Mouse (Mus musculus) midbrain, embryonic 12.5 days (tissue): Measurements from ENCODE around the gene Hist1h2bf. TPM values are rescaled to one million over a fixed set of nuclear protein-coding genes. Genes with fewer than 3 reads are reported as not detected.
"Not testable (repeated sequence)": the region's sequence is repeated elsewhere in the genome, so short reads cannot be mapped to it uniquely, and the experiment has no call there.

Source experiments
- ATAC-seq: fragments of 200-750 bp; cut with Nextera tagmentation; 2 replicates; pipeline ENCODE4 v1.8.0; 2017; ENCODE audit warnings: low read depth, moderate TSS enrichment, moderate library complexity; ENCODE audit not compliant: low FRiP score
- H3K27ac ChIP-seq: fragments of 300-500 bp; sonication (generic); replicated peaks from 2 replicates; pipeline ENCODE4 v1.5.1; 2016; ENCODE audit warnings: mild to moderate bottlenecking
- H3K27me3 ChIP-seq: fragments of 300-500 bp; sonication (generic); 2 replicates; pipeline ENCODE4 v1.6.1; 2016; ENCODE audit warnings: mild to moderate bottlenecking
- H3K36me3 ChIP-seq: fragments of 300-500 bp; sonication (generic); 2 replicates; pipeline ENCODE4 v1.6.1; 2016
- H3K4me1 ChIP-seq: fragments of 300-500 bp; sonication (generic); 2 replicates; pipeline ENCODE4 v1.6.1; 2016
- H3K4me2 ChIP-seq: fragments of 300-500 bp; sonication (generic); replicated peaks from 2 replicates; pipeline ENCODE4 v1.6.1; 2016; ENCODE audit warnings: mild to moderate bottlenecking, moderate library complexity
- H3K4me3 ChIP-seq: fragments of 300-500 bp; sonication (generic); 2 replicates; pipeline ENCODE4 v1.5.1; 2016; ENCODE audit warnings: mild to moderate bottlenecking
- H3K9ac ChIP-seq: fragments of 300-500 bp; sonication (generic); replicated peaks from 2 replicates; pipeline ENCODE4 v1.6.1; 2016; ENCODE audit warnings: mild to moderate bottlenecking, moderate library complexity
- H3K9me3 ChIP-seq: fragments of 300-500 bp; sonication (generic); 2 replicates; pipeline ENCODE4 v1.6.1; 2016; ENCODE audit warnings: mild to moderate bottlenecking
- WGBS: fragments of 180-500 bp; shearing (Covaris S2); methylation state at CpG from one replicate; pipeline ENCODE4 v1.1.7; 2016; 5-methylcytosine and 5-hydroxymethylcytosine counted together
- polyA plus RNA-seq: library from polyadenylated mRNA; unstranded; fragments of >200 nt; fragmentation: Nextera tagmentation; extraction: Ambion mirVana; gene quantifications from 2 replicates; pipeline ENCODE4 v1.2.1, GENCODE M21; 2016

The Hist1h2bf gene
- polyA plus RNA-seq, 1 experiment from 2014 or later: 4.5 TPM

DNA sequence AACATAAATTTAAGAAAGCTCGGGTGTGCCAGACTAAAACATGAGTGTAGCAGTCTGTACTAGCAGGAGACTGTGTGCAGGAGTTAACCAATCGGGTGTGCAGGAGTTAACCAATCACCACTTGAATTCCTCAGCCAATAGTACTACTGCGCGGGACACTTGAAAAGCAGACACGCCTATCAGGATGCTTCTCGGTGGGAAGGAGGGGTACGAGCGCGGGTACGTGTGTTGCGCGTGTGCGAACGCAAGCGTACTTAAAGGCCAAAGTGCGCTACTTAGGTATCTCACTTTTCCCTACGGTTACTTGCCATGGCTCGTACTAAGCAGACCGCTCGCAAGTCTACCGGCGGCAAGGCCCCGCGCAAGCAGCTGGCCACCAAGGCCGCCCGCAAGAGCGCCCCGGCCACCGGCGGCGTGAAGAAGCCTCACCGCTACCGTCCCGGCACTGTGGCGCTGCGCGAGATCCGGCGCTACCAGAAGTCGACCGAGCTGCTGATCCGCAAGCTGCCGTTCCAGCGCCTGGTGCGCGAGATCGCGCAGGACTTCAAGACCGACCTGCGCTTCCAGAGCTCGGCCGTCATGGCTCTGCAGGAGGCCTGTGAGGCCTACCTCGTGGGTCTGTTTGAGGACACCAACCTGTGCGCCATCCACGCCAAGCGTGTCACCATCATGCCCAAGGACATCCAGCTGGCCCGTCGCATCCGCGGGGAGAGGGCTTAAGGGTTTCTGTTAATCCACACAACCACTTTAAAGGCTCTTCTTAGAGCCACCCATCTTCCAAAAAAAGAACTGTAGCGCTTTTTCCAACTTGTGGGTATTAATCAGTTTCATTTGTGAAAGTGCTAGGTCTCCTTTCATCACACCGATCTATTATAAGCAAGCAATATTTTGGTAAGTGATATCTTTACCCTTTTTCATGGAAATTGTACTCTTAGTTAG lies 38.6 kb downstream of the Hist1h2bf start, which contains the start of gene Hist1h3g:
Hist1h3g (plus strand) TSS at position 286 of the 939 bp plus-strand sequence.
- not testable (repeated sequence) for H3K27me3 ChIP-seq, H3K36me3 ChIP-seq, H3K9me3 ChIP-seq
- H3K27ac ChIP-seq: peak within 1 kb of the TSS; percentile 97
- 0% methylated on average over 46 of the region's 62 CpGs for whole genome bisulfite sequencing
- peak within 1 kb of the TSS; percentile 66 for H3K4me2 ChIP-seq
- peak; percentile 92 for ATAC-seq
- peak within 1 kb of the TSS; percentile 66 for H3K9ac ChIP-seq
- H3K4me1 ChIP-seq: peaks cover 32% of the 10 kb centered on the region
- peak within 1 kb of the TSS; percentile 56 for H3K4me3 ChIP-seq

DNA sequence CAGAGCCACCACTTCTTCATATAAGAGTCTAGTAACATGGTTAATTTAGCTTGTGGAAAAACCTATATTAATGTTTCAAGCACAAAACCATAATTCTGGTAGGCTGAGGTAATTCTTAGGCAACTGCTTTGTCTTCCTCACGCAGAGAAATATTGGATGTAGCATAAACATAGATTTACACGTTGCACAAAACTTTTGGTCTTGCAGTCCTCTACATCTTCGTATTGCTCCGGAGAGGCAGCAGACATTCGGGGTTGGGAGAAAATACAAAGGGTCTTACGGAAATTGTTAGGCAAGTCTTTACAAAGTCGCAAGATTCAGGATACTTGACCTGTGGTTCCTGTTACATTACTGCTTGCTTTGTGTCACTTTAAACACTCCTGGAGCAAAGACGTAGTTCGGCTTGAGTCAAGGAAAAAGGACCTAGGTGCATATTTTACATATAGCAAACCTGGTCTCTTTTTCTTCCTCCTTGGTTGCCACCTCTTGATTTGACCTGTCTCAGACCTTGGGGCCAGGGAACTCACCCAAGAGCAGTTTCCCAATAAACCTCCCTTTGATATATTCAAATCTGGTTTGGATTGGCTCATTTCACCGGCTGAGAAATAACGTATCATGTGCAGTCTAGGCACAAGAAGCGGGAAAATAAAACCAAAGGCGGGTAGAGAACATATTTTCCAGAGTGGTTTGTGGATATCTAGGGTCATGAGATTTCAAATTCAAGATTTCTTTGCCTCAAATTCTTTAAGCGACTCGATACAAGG lies 39.4 kb downstream of the Hist1h2bf start:
- ATAC-seq: peak; percentile 3; the same call in 1 of the 2 replicates
- H3K9me3 ChIP-seq: no peaks in the 10 kb centered on the region
- H3K36me3 ChIP-seq: no peaks in the 10 kb centered on the region
- H3K4me1 ChIP-seq: peaks cover 36% of the 10 kb centered on the region
- H3K9ac ChIP-seq: peak overlapping the region; percentile 66
- peak overlapping the region; percentile 66 for H3K4me2 ChIP-seq
- H3K27ac ChIP-seq: peak overlapping the region; percentile 97
- no peaks in the 10 kb centered on the region for H3K27me3 ChIP-seq
- WGBS: under 1% methylated on average over 15 of the region's 15 CpGs
- H3K4me3 ChIP-seq: peak overlapping the region; percentile 56

DNA sequence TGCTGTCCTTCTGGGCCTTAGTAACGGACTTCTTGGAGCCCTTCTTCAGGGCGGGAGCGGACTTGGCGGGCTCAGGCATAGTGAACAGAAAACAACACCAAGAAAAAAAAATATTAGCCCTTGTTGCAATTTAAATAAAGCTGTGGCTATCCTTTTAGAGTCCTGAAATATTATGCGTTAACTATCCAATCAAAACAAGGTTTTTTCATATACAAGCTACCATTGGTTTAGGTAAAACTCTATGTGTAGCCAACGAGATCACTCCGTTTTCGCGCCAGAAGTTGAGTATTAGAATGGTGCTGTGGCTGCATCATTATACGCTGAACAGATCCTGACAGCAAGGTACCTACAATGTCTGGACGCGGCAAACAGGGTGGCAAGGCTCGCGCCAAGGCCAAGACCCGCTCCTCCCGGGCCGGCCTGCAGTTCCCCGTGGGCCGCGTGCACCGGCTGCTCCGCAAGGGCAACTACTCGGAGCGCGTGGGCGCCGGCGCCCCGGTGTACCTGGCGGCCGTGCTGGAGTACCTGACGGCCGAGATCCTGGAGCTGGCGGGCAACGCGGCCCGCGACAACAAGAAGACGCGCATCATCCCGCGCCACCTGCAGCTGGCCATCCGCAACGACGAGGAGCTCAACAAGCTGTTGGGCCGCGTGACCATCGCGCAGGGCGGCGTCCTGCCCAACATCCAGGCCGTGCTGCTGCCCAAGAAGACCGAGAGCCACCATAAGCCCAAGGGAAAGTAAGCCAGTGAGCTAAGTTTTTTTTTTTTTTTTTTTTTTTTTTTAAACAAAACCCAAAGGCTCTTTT lies 40.2 kb downstream of the Hist1h2bf start, which contains the start of gene Hist1h2af:
Hist1h2af (plus strand) TSS at position 347 of the 808 bp plus-strand sequence.
- H3K9me3 ChIP-seq, H3K36me3 ChIP-seq, H3K27me3 ChIP-seq: not testable (repeated sequence)
- peak; percentile 45 for ATAC-seq
- H3K27ac ChIP-seq: peak within 1 kb of the TSS; percentile 97
- peaks cover 36% of the 10 kb centered on the region for H3K4me1 ChIP-seq
- peak within 1 kb of the TSS; percentile 56 for H3K4me3 ChIP-seq
- H3K4me2 ChIP-seq: peak within 1 kb of the TSS; percentile 66
- under 1% methylated on average over 29 of the region's 53 CpGs for WGBS
- H3K9ac ChIP-seq: peak within 1 kb of the TSS; percentile 66

DNA sequence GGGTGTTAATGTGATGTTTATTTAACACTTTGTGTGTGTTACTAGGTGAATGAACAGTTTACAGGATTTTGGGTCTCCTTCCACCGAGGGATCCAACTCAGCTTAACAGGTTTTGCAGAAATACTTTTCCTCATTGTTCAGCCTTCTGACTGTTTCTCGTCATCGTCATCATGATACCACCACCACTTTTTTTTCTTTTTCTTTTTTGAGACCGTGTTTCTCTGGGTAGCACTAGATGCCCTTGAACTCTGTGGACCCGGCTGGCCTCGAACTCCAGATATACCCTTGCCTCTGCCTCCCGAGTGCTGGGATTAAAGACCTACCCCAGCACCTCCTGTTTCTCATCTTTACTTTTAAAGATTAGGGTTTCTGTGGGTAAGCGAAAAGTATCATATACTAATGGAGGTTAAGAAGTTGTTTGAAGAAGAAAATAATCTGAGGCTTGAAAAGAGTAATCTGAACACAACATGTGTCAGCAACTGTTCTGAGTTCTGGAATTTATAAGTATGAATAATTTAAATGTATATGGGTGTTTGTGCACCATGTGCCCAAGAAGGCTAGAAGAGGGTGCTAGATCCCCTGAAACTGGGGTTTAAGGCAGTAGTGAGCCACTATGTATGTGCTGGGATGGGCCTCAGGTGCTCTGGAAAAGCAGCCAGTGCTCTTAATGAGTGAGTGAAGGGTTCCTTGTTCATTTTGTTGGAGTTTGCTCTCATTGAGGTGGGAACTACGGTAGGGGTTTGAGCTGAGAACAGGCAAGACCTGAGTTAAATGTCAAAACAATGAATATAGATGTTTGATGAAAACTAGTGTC lies 41.5 kb downstream of the Hist1h2bf start:
- Histone ChIP-seq H3K4me2 (peak overlapping the region; percentile 66), H3K27ac (peak overlapping the region; percentile 97), H3K27me3 (no peaks in the 10 kb centered on the region), H3K9ac (peak overlapping the region; percentile 81), H3K4me3 (peak overlapping the region; percentile 56), H3K4me1 (peaks cover 34% of the 10 kb centered on the region), H3K9me3 (no peaks in the 10 kb centered on the region), H3K36me3 (no peaks in the 10 kb centered on the region)
- no peak for ATAC-seq
- WGBS: 22% methylated on average over 9 of the region's 9 CpGs

DNA sequence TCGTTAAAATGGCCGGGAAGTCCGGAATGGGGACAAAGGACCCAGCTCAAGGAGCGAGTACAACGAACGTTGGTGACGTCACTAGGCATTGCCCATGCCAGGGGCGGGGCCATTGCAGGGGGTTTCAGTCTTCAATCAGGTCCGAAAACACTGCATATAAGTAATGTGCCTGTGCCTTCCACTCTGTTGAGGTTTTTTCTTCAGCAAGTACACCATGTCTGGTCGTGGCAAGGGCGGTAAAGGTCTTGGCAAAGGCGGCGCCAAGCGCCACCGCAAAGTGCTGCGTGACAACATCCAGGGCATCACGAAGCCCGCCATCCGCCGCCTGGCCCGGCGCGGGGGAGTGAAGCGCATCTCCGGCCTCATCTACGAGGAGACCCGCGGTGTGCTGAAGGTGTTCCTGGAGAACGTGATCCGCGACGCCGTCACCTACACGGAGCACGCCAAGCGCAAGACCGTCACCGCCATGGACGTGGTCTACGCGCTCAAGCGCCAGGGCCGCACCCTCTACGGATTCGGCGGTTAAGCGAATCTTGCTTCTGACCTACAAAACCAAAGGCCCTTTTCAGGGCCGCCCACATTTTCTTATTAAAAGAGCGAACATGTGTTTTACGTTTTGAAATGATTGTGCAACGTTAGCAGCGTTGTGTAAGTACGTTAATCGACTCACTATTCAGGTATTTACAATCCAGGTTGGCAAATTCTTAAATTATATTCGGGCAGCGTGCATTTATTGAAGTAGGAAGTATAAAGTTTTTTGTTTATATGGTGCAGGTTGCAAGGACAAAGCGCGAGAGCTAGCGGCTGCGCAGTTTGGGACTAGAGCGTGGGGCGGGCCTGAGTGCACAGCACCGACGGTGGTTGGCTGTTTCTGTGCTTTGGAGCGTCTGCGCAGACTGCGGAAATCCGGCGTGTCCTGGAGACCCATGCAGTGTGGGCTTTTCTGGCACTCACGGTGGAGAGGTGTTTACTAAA lies 42.8 kb downstream of the Hist1h2bf start, which contains the start of gene Hist1h4h:
Hist1h4h (plus strand) TSS at position 150 of the 975 bp plus-strand sequence.
- Histone ChIP-seq H3K27ac (peak within 1 kb of the TSS; percentile 97), H3K4me1 (peaks cover 27% of the 10 kb centered on the region), H3K4me3 (peak within 1 kb of the TSS; percentile 56), H3K9me3 (no peaks in the 10 kb centered on the region), H3K4me2 (peak within 1 kb of the TSS; percentile 66), H3K36me3 (no peaks in the 10 kb centered on the region), H3K27me3 (no peaks in the 10 kb centered on the region), H3K9ac (peak within 1 kb of the TSS; percentile 81)
- under 1% methylated on average over 55 of the region's 70 CpGs for WGBS
- ATAC-seq: peak; percentile 77

DNA sequence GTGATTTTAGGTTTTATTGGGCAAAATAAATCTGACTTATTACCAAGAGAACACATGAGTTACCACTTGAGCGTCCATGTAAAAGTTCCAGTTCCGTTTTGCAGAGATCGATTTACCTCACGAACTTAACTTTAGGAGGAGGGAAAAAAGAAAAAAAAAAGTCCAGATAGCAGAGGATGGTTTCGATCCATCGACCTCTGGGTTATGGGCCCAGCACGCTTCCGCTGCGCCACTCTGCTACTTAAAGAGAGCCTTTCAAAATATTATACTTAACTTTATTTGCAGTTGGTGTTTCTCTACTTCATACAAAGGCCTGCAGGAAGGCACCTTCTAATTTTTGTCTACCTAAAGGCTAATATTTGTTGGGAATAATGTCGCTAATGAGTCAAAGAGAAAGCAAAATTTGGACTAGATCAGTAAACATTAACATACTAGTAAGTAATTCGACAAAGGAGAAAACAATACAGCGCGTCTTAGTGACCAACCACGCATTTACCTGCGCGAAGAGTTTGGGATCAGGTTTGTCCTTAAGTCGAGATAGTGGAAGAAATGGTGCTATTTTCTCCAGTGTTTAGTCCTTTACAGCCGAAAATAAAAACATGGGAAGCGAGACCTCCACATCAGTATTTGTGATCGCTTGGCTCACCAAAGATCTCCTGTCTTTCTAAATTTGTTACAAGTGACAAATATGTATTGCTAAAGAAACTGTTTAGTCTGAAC lies 43.7 kb downstream of the Hist1h2bf start:
- Histone ChIP-seq H3K36me3 (no peaks in the 10 kb centered on the region), H3K4me3 (peak overlapping the region; percentile 56), H3K27me3 (no peaks in the 10 kb centered on the region), H3K4me1 (peaks cover 31% of the 10 kb centered on the region), H3K4me2 (peak overlapping the region; percentile 66), H3K9ac (peak overlapping the region; percentile 81), H3K27ac (peak overlapping the region; percentile 97), H3K9me3 (no peaks in the 10 kb centered on the region)
- ATAC-seq: no peak
- WGBS: under 1% methylated on average over 20 of the region's 20 CpGs

DNA sequence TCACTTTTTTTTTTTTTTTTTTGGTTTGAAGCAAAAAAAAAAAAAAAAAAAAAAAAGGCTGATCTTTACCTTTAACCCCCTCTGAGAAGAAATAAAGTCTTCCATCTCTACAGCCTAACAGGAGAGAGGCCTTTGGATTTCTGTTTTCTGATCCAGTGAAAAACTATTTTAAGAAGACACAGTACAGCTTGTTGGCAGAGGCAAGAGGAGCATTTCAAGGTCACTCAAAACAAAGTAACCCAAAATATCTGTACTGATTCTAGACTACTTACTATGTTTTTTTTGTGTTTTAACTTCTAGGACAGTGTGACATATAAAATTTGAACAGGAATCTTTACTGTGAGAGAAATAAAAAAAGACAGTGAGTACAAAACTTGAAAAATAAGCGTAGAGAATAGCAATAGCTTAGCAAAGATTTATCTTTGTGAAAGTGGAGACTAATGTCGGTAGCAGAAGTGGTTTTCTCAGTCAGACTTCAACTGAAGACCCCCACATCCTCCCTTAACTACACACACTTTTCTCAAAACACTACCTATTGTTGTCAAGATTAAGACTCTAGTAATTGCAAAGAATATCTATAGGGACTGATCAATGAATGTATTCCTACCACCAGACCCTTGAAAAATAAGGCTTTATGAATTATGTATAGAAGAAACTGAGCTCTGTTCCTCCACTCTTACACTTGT lies 44.4 kb downstream of the Hist1h2bf start:
- H3K36me3 ChIP-seq: no peaks in the 10 kb centered on the region
- H3K4me2 ChIP-seq: peak overlapping the region; percentile 66
- H3K4me3 ChIP-seq: peak overlapping the region; percentile 56
- H3K9me3 ChIP-seq: no peaks in the 10 kb centered on the region
- no peaks in the 10 kb centered on the region for H3K27me3 ChIP-seq
- H3K4me1 ChIP-seq: peaks cover 33% of the 10 kb centered on the region
- WGBS: 39% methylated on average over 2 of the region's 2 CpGs
- peak overlapping the region; percentile 81 for H3K9ac ChIP-seq
- no peak for ATAC-seq
- peak overlapping the region; percentile 97; the same call in 1 of the 2 replicates for H3K27ac ChIP-seq

DNA sequence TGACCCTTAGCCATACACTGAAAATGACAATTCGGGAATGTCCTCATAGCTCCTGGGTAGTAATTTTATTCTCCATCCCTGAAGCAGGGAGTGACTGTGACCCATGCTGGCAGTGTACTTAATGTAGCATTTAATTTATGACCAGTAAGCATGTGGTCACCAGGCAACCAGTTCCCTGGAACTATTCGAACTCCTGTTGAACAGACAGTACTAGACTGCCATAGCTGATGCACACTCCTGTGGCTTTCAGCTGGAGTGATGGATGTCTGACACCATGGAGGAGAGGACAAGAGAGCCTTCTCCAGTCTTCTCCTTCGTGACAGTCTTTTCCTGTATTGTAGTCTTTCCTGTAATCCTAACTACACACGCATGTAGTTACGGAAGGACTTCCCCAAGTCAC lies 45.0 kb downstream of the Hist1h2bf start:
- no peaks in the 10 kb centered on the region for H3K27me3 ChIP-seq
- H3K27ac ChIP-seq: no peak overlapping the region
- WGBS: 81% methylated on average over 5 of the region's 5 CpGs
- ATAC-seq: no peak
- no peak overlapping the region for H3K9ac ChIP-seq
- H3K4me2 ChIP-seq: peak overlapping the region; percentile 1; the same call in 1 of the 2 replicates
- H3K4me1 ChIP-seq: peaks cover 29% of the 10 kb centered on the region
- no peak overlapping the region for H3K4me3 ChIP-seq
- H3K36me3 ChIP-seq: no peaks in the 10 kb centered on the region
- no peaks in the 10 kb centered on the region for H3K9me3 ChIP-seq

DNA sequence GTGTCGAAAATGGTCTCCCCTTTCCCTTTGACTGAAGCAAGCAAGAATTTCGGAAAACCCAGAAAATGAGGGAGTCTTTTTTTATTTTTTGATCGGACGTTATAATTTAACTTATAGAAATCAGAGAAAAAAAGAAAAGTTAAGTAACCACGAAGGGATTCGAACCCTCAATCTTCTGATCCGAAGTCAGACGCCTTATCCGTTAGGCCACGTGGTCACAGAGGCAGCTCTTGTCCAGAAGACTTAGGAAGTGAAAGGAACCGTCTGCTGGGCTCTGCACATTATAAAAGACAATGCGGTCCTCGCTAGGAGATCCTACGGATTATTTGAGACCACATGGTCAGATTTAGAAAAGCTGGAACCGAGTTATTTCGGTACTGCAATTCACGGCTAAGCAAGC lies 47.7 kb downstream of the Hist1h2bf start:
- H3K4me2 ChIP-seq: peak overlapping the region; percentile 50
- peak; percentile 35; the same call in 1 of the 2 replicates for ATAC-seq
- WGBS: under 1% methylated on average over 17 of the region's 17 CpGs
- H3K9ac ChIP-seq: peak overlapping the region; percentile 56
- peak overlapping the region; percentile 42 for H3K4me3 ChIP-seq
- peak overlapping the region; percentile 63; the same call in 1 of the 2 replicates for H3K27ac ChIP-seq
- H3K36me3 ChIP-seq: no peaks in the 10 kb centered on the region
- no peaks in the 10 kb centered on the region for H3K27me3 ChIP-seq
- peaks cover 13% of the 10 kb centered on the region for H3K4me1 ChIP-seq
- no peaks in the 10 kb centered on the region for H3K9me3 ChIP-seq
